Mouse (Mus musculus) activated CD4-positive, CD25-positive, alpha-beta regulatory T cell, adult 4 months (primary cell): ENCODE measurements around the gene Tceanc. TPM values are rescaled to one million over a fixed set of nuclear protein-coding genes. Genes with fewer than 3 reads are reported as not detected.

Experiments
- ATAC-seq: one replicate; pipeline ENCODE4 v1.8.0; 2017
- polyA plus RNA-seq, 2 experiments: library from polyadenylated mRNA; unstranded; fragments of 100-300 nt; shearing (Covaris generic); gene quantifications; one replicate each; pipeline ENCODE4 v1.2.1; 2017

Gene Tceanc
- polyA plus RNA-seq, 2 experiments from 2014 or later, result 10.0 to 10.7 TPM

- ATAC-seq, result peak; percentile 92
These were observed 38.9 kb downstream of the Tceanc start, which contains the start of gene Rab9 for GRCm38 (mm10) chrX:166479365-166479983. Rab9 (minus strand) TSS chrX:166479867.

GRCm38 (mm10) chrX:166478631-166479364, 39.6 kb downstream of the Tceanc start:
- peak; percentile 37 for ATAC-seq

GRCm38 (mm10) chrX:166477393-166477792, 41.0 kb downstream of the Tceanc start:
- no peak for ATAC-seq

- no peak for ATAC-seq
These were observed 45.8 kb downstream of the Tceanc start for GRCm38 (mm10) chrX:166472612-166473011.

- no peak for ATAC-seq
These were observed 50.0 kb downstream of the Tceanc start for GRCm38 (mm10) chrX:166468321-166468720.

- ATAC-seq, result no peak
These were observed 62.8 kb downstream of the Tceanc start for GRCm38 (mm10) chrX:166455525-166455924.

GRCm38 (mm10) chrX:166454331-166454730, 64.0 kb downstream of the Tceanc start:
- no peak for ATAC-seq

GRCm38 (mm10) chrX:166453532-166453931, 64.8 kb downstream of the Tceanc start:
- ATAC-seq, result no peak

Other genes with a start within 250 kb of the Tceanc start
- 10 to 100 TPM; 33.5 to 37.5 TPM for gene Trappc2, start 78.0 kb downstream of the Tceanc start, polyA plus RNA-seq
- 1 to 10 TPM; 6.0 to 7.1 TPM for gene Ofd1, start 77.9 kb downstream of the Tceanc start, polyA plus RNA-seq
- gene Rab9, start 38.7 kb downstream of the Tceanc start, polyA plus RNA-seq, result 10 to 100 TPM; 40.8 to 42.2 TPM
- not detected for gene Egfl6, start 67.2 kb upstream of the Tceanc start, polyA plus RNA-seq